Mouse (Mus musculus): ENCODE results near the gene Cldn7. TPM values are rescaled to one million over a fixed set of nuclear protein-coding genes. Genes with fewer than 3 reads are reported as not detected.

Cldn7 gene
- total and polyA plus RNA-seq, 3 experiments: 0.31 to 0.36 TPM; not detected in 1

GRCm38 (mm10) chr11:69937385-69937784, 27.2 kb upstream of the Cldn7 start:
- H3K79me2 ChIP-seq (ENCODE audit: control insufficient read depth, insufficient read depth, low read length, poor library complexity): no peaks in the 10 kb centered on the region
- peaks cover under 1 to 4% of the 10 kb centered on the region in 2 experiments; a peak in 3 of 4 replicates for H3K27me3 ChIP-seq (ENCODE audit: control insufficient read depth in 1 of 2, insufficient read depth in 2 of 2, low read length in 2 of 2)
- peaks cover 3 to 8% of the 10 kb centered on the region in 2 experiments; a peak in 2 of 4 replicates for H3K4me1 ChIP-seq (ENCODE audit: control insufficient read depth in 1 of 2, insufficient read depth in 2 of 2, low read length in 2 of 2)
- no peaks in the 10 kb centered on the region for H3K9me3 ChIP-seq (replicated peaks; ENCODE audit: insufficient read depth, low read length)
- H3K4me3 ChIP-seq (ENCODE audit: control insufficient read depth in 1 of 2, insufficient read depth in 1 of 2, low read depth in 2 of 2, low read length in 2 of 2): no peak overlapping the region
- DNase-seq (ENCODE audit: low read depth, low spot score): no peak
- no peak overlapping the region for H3K27ac ChIP-seq (ENCODE audit: control insufficient read depth, low read depth, low read length)
- no peak for TF ChIP-seq TBP (IDR thresholded peaks at IDR 0.05; ENCODE audit: low read depth, low read length)
- no peak for TF ChIP-seq MAX (IDR thresholded peaks at IDR 0.05; ENCODE audit: low read length)
- TF ChIP-seq TCF12 (IDR thresholded peaks at IDR 0.05; ENCODE audit: low read depth, low read length): no peak
- TF ChIP-seq EP300 (IDR thresholded peaks at IDR 0.05; ENCODE audit: low read depth in 1 of 2, low read length in 2 of 2): no peak
- TF ChIP-seq MAFK (IDR thresholded peaks at IDR 0.05; ENCODE audit: borderline replicate concordance, low read depth, low read length): no peak
- TF ChIP-seq ZNF384 (IDR thresholded peaks at IDR 0.05; ENCODE audit: low read depth, low read length): no peak
- TF ChIP-seq E2F4 (IDR thresholded peaks at IDR 0.05; ENCODE audit: borderline replicate concordance, low read depth, low read length): no peak
- TF ChIP-seq CTCF (IDR thresholded peaks at IDR 0.05 in 2 of 3, conservative IDR thresholded peaks at IDR 0.05 in 1 of 3; ENCODE audit: control insufficient read depth in 1 of 3, insufficient read depth in 1 of 3, low read depth in 2 of 3, low read length in 3 of 3, poor library complexity in 1 of 3, severe bottlenecking in 1 of 3): no peak
- no peak for TF ChIP-seq ZC3H11A (IDR thresholded peaks at IDR 0.05; ENCODE audit: low read depth, low read length)
- no peak overlapping the region for H3K9ac ChIP-seq (ENCODE audit: control insufficient read depth, low read depth, low read length, poor library complexity, severe bottlenecking)
- peaks cover 0 to 8% of the 10 kb centered on the region in 2 experiments; a peak in 2 of 4 replicates for H3K36me3 ChIP-seq (ENCODE audit: control insufficient read depth in 1 of 2, insufficient read depth in 2 of 2, low read length in 2 of 2)

GRCm38 (mm10) chr11:69937834-69938233, 26.7 kb upstream of the Cldn7 start:
- Histone ChIP-seq H3K79me2 (ENCODE audit: control insufficient read depth, insufficient read depth, low read length, poor library complexity) (no peaks in the 10 kb centered on the region), H3K9me3 (replicated peaks; ENCODE audit: insufficient read depth, low read length) (no peaks in the 10 kb centered on the region), H3K27ac (ENCODE audit: control insufficient read depth, low read depth, low read length) (no peak overlapping the region), H3K27me3 (ENCODE audit: control insufficient read depth in 1 of 2, insufficient read depth in 2 of 2, low read length in 2 of 2) (peaks cover 3 to 7% of the 10 kb centered on the region in 2 experiments; a peak in 3 of 4 replicates), H3K36me3 (ENCODE audit: control insufficient read depth in 1 of 2, insufficient read depth in 2 of 2, low read length in 2 of 2) (peaks cover 0 to 6% of the 10 kb centered on the region in 2 experiments; a peak in 2 of 4 replicates), H3K4me1 (ENCODE audit: control insufficient read depth in 1 of 2, insufficient read depth in 2 of 2, low read length in 2 of 2) (peaks cover 3 to 4% of the 10 kb centered on the region in 2 experiments; a peak in 1 of 4 replicates), H3K4me3 (ENCODE audit: control insufficient read depth in 1 of 2, insufficient read depth in 1 of 2, low read depth in 2 of 2, low read length in 2 of 2) (no peak overlapping the region), H3K9ac (ENCODE audit: control insufficient read depth, low read depth, low read length, poor library complexity, severe bottlenecking) (no peak overlapping the region)
- TF ChIP-seq MAFK (IDR thresholded peaks at IDR 0.05; ENCODE audit: borderline replicate concordance, low read depth, low read length): no peak
- no peak for TF ChIP-seq POLR2AphosphoS2 (IDR thresholded peaks at IDR 0.05; ENCODE audit: low read length)
- no peak for TF ChIP-seq GATA1 (IDR thresholded peaks at IDR 0.05; ENCODE audit: low read depth, low read length)
- no peak for TF ChIP-seq GABPA (IDR thresholded peaks at IDR 0.05; ENCODE audit: low read depth, low read length)
- TF ChIP-seq E2F4 (IDR thresholded peaks at IDR 0.05; ENCODE audit: borderline replicate concordance, low read depth, low read length): no peak
- TF ChIP-seq BHLHE40 (IDR thresholded peaks at IDR 0.05; ENCODE audit: borderline replicate concordance, low read depth, low read length): no peak
- TF ChIP-seq ZMIZ1 (IDR thresholded peaks at IDR 0.05; ENCODE audit: low read depth, low read length): no peak
- no peak for TF ChIP-seq TBP (IDR thresholded peaks at IDR 0.05; ENCODE audit: low read depth, low read length)
- TF ChIP-seq HCFC1 (IDR thresholded peaks at IDR 0.05; ENCODE audit: low read depth, low read length): no peak
- TF ChIP-seq TCF12 (IDR thresholded peaks at IDR 0.05; ENCODE audit: low read depth, low read length): no peak
- no peak for TF ChIP-seq ETS1 (IDR thresholded peaks at IDR 0.05; ENCODE audit: low read depth, low read length)
- DNase-seq (ENCODE audit: low read depth, low spot score): no peak
